In the genomic region with DNA sequence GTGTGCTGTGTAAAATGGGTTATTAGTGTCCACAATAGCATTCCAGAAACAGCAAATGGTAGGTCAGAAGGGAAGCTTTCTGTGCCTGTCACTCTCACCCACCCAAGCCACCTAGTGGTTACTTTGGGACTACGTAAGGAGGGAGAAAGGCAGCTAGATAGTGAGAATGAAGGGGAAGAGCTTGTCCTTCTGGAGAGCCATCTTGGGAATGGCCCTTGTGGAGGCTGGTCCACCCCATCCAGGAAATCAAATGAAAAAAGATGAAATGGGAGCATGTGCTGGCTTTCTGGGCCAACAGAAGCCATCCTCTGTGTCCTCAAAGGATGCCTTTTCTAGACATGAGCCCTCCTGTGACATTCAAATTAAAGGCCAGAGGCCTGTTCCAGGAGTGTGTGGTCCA, we compare ENCODE assay signal across 8 mouse cellular contexts. TPM values are rescaled to one million over a fixed set of nuclear protein-coding genes. Genes with fewer than 3 reads are reported as not detected.
DNase-seq lines count a peak whose midpoint lies in the region; ATAC-seq and TF ChIP-seq lines count a peak whose summit lies in the region.

No protein-coding gene starts in this region.

- H3K27me3 ChIP-seq in lung, embryonic 14.5 days (ENCODE audit: insufficient read depth, low read length), result no peaks in the 10 kb centered on the region
- no peaks in the 10 kb centered on the region for H3K27me3 ChIP-seq in embryonic facial prominence, embryonic 11.5 days (ENCODE audit: control insufficient read depth, insufficient read depth, low read length)
- H3K27me3 ChIP-seq in hindbrain, embryonic 11.5 days (ENCODE audit: control insufficient read depth, insufficient read depth, low read length), result no peaks in the 10 kb centered on the region
- no peaks in the 10 kb centered on the region for H3K27me3 ChIP-seq in lung, embryonic 16.5 days (ENCODE audit: control insufficient read depth, insufficient read depth, low read depth, low read length)
- no peaks in the 10 kb centered on the region for H3K27me3 ChIP-seq in stomach, embryonic 14.5 days (ENCODE audit: control insufficient read depth, insufficient read depth, low read length)

- peaks cover 12% of the 10 kb centered on the region for H3K4me1 ChIP-seq in lung, embryonic 14.5 days (ENCODE audit: insufficient read depth)
- no peaks in the 10 kb centered on the region for H3K4me1 ChIP-seq in embryonic facial prominence, embryonic 11.5 days (ENCODE audit: control insufficient read depth, insufficient read depth, low read length)
- peaks cover 4% of the 10 kb centered on the region; the same call in 1 of the 2 replicates for H3K4me1 ChIP-seq in hindbrain, embryonic 11.5 days (replicated peaks; ENCODE audit: control insufficient read depth, insufficient read depth, low read length)
- peaks cover 19% of the 10 kb centered on the region for H3K4me1 ChIP-seq in lung, embryonic 16.5 days (replicated peaks; ENCODE audit: control insufficient read depth, insufficient read depth, low read length)
- H3K4me1 ChIP-seq in stomach, embryonic 14.5 days (ENCODE audit: control insufficient read depth, insufficient read depth, low read length), result peaks cover 12% of the 10 kb centered on the region

- TF ChIP-seq CTCF in lung, embryonic 14.5 days (IDR thresholded peaks at IDR 0.05; ENCODE audit: low read depth), result peak; percentile 81

- H3K4me2 ChIP-seq in lung, embryonic 14.5 days, result peak overlapping the region; percentile 98
- H3K4me2 ChIP-seq in embryonic facial prominence, embryonic 11.5 days (ENCODE audit: low read depth, low read length), result no peak overlapping the region; the same call in 1 of the 2 replicates
- H3K4me2 ChIP-seq in hindbrain, embryonic 11.5 days (replicated peaks; ENCODE audit: low read depth, low read length), result peak overlapping the region; percentile 87; the same call in 1 of the 2 replicates
- peak overlapping the region; percentile 85 for H3K4me2 ChIP-seq in lung, embryonic 16.5 days (ENCODE audit: low read depth, low read length)
- peak overlapping the region; percentile 92 for H3K4me2 ChIP-seq in stomach, embryonic 14.5 days (replicated peaks; ENCODE audit: low read depth, low read length)

- ATAC-seq in lung, embryonic 14.5 days (ENCODE audit: insufficient read depth), result peak; percentile 40
- no peak for ATAC-seq in embryonic facial prominence, embryonic 11.5 days (replicated peaks; ENCODE audit: insufficient number of reproducible peaks, low FRiP score, low TSS enrichment, low read depth)
- peak; percentile 28; the same call in 1 of the 2 replicates for ATAC-seq in hindbrain, embryonic 11.5 days (ENCODE audit: low FRiP score)
- ATAC-seq in lung, embryonic 16.5 days (ENCODE audit: low read depth), result peak; percentile 41
- ATAC-seq in stomach, embryonic 14.5 days (ENCODE audit: insufficient number of reproducible peaks, insufficient read depth, low FRiP score, low read depth), result no peak

- WGBS in lung, embryonic 14.5 days, result 33% methylated on average over 1 of the region's 1 CpGs
- WGBS in embryonic facial prominence, embryonic 11.5 days, result 56% methylated on average over 1 of the region's 1 CpGs
- 56% methylated on average over 1 of the region's 1 CpGs for WGBS in hindbrain, embryonic 11.5 days
- 0% methylated on average over 1 of the region's 1 CpGs for WGBS in lung, embryonic 16.5 days
- WGBS in stomach, embryonic 14.5 days, result 22% methylated on average over 1 of the region's 1 CpGs

- peak; percentile 78 for DNase-seq in lung, embryonic 14.5 days
- no peak for DNase-seq in lung, postnatal 14 days
- peak; percentile 57 for DNase-seq in embryonic facial prominence, embryonic 11.5 days (ENCODE audit: low spot score)
- DNase-seq in hindbrain, embryonic 11.5 days (ENCODE audit: low spot score), result peak; percentile 59
- DNase-seq in gastrocnemius, postnatal 36 days, result no peak
- no peak for DNase-seq in ovary, postnatal 14 days (ENCODE audit: low spot score)

- peak overlapping the region; percentile 81 for H3K9ac ChIP-seq in lung, embryonic 14.5 days
- H3K9ac ChIP-seq in embryonic facial prominence, embryonic 11.5 days (replicated peaks; ENCODE audit: low read length), result peak overlapping the region; percentile 88
- peak overlapping the region; percentile 81; the same call in 1 of the 2 replicates for H3K9ac ChIP-seq in hindbrain, embryonic 11.5 days (ENCODE audit: low read depth, low read length)
- H3K9ac ChIP-seq in lung, embryonic 16.5 days (ENCODE audit: low read length), result peak overlapping the region; percentile 69
- H3K9ac ChIP-seq in stomach, embryonic 14.5 days (replicated peaks; ENCODE audit: low read depth, low read length), result no peak overlapping the region

- H3K4me3 ChIP-seq in lung, embryonic 14.5 days (ENCODE audit: low read depth, low read length), result peak overlapping the region; percentile 77
- peak overlapping the region; percentile 74 for H3K4me3 ChIP-seq in embryonic facial prominence, embryonic 11.5 days (ENCODE audit: low read depth, low read length)
- H3K4me3 ChIP-seq in hindbrain, embryonic 11.5 days (ENCODE audit: low read depth, low read length), result peak overlapping the region; percentile 85
- H3K4me3 ChIP-seq in lung, embryonic 16.5 days (ENCODE audit: low read length), result peak overlapping the region; percentile 68
- H3K4me3 ChIP-seq in stomach, embryonic 14.5 days (ENCODE audit: low read depth, low read length), result peak overlapping the region; percentile 55

- intact Hi-C loops in gastrocnemius, postnatal 36 days (cut with DNase I), result no loop called here

- peaks cover 9% of the 10 kb centered on the region for H3K36me3 ChIP-seq in lung, embryonic 14.5 days (ENCODE audit: insufficient read depth)
- no peaks in the 10 kb centered on the region; the same call in none of the 2 replicates for H3K36me3 ChIP-seq in embryonic facial prominence, embryonic 11.5 days (replicated peaks; ENCODE audit: control insufficient read depth, insufficient read depth, low read depth, low read length)
- H3K36me3 ChIP-seq in hindbrain, embryonic 11.5 days (ENCODE audit: control insufficient read depth, insufficient read depth, low read length), result no peaks in the 10 kb centered on the region; the same call in 1 of the 2 replicates
- H3K36me3 ChIP-seq in lung, embryonic 16.5 days (ENCODE audit: control insufficient read depth, insufficient read depth, low read length), result peaks cover 3% of the 10 kb centered on the region
- H3K36me3 ChIP-seq in stomach, embryonic 14.5 days (ENCODE audit: control insufficient read depth, insufficient read depth, low read length), result peaks cover 7% of the 10 kb centered on the region

- H3K27ac ChIP-seq in lung, embryonic 14.5 days (ENCODE audit: low read depth), result peak overlapping the region; percentile 99
- H3K27ac ChIP-seq in embryonic facial prominence, embryonic 11.5 days (replicated peaks; ENCODE audit: low read depth, low read length), result peak overlapping the region; percentile 76; the same call in 1 of the 2 replicates
- H3K27ac ChIP-seq in hindbrain, embryonic 11.5 days (ENCODE audit: low read depth, low read length), result peak overlapping the region; percentile 91; the same call in 1 of the 2 replicates
- H3K27ac ChIP-seq in lung, embryonic 16.5 days (ENCODE audit: low read length), result peak overlapping the region; percentile 97
- peak overlapping the region; percentile 97 for H3K27ac ChIP-seq in stomach, embryonic 14.5 days (ENCODE audit: low read length)

- no peaks in the 10 kb centered on the region for H3K9me3 ChIP-seq in lung, embryonic 14.5 days (ENCODE audit: low read depth, low read length)
- H3K9me3 ChIP-seq in embryonic facial prominence, embryonic 11.5 days (replicated peaks; ENCODE audit: control insufficient read depth, low read length), result no peaks in the 10 kb centered on the region
- H3K9me3 ChIP-seq in hindbrain, embryonic 11.5 days (ENCODE audit: control insufficient read depth, low read length), result no peaks in the 10 kb centered on the region
- no peaks in the 10 kb centered on the region for H3K9me3 ChIP-seq in lung, embryonic 16.5 days (ENCODE audit: control insufficient read depth, low read length)
- H3K9me3 ChIP-seq in stomach, embryonic 14.5 days (ENCODE audit: control insufficient read depth, low read depth, low read length), result no peaks in the 10 kb centered on the region

RNA-seq across cellular contexts. Expression of a gene that starts 0.5 kb away (rescaled TPM):
- 329 and 337 TPM in 2 replicates for polyA plus RNA-seq in lung, embryonic 14.5 days (2014; fragmentation: Nextera tagmentation; extraction: Ambion mirVana)
- 382 and 410 TPM in 2 replicates for polyA plus RNA-seq in embryonic facial prominence, embryonic 11.5 days (2014; fragmentation: Nextera tagmentation; extraction: Ambion mirVana)
- 287 and 321 TPM in 2 replicates for polyA plus RNA-seq in hindbrain, embryonic 11.5 days (2014; fragmentation: Nextera tagmentation; extraction: Ambion mirVana)
- 344 and 348 TPM in 2 replicates for polyA plus RNA-seq in lung, embryonic 16.5 days (2015; fragmentation: Nextera tagmentation; extraction: Ambion mirVana)
- 324 and 346 TPM in 2 replicates for polyA plus RNA-seq in stomach, embryonic 14.5 days (2014; fragmentation: Nextera tagmentation; extraction: Ambion mirVana)
- total RNA-seq in gastrocnemius, postnatal 36 days (2021), result 10 to 100 TPM; 33.3 to 40.1 TPM

RNA-seq across cellular contexts. Expression of a gene that starts 0.6 kb away (rescaled TPM):
- polyA plus RNA-seq in lung, embryonic 14.5 days (2014; fragmentation: Nextera tagmentation; extraction: Ambion mirVana), result 3.0 and 3.5 TPM in 2 replicates
- polyA plus RNA-seq in embryonic facial prominence, embryonic 11.5 days (2014; fragmentation: Nextera tagmentation; extraction: Ambion mirVana), result 1.6 TPM in 1 of 2 replicates, not detected in the other
- 2.2 TPM in 1 of 2 replicates, not detected in the other for polyA plus RNA-seq in hindbrain, embryonic 11.5 days (2014; fragmentation: Nextera tagmentation; extraction: Ambion mirVana)
- polyA plus RNA-seq in lung, embryonic 16.5 days (2015; fragmentation: Nextera tagmentation; extraction: Ambion mirVana), result 2.0 and 2.4 TPM in 2 replicates
- 6.5 TPM in 1 of 2 replicates, not detected in the other for polyA plus RNA-seq in stomach, embryonic 14.5 days (2014; fragmentation: Nextera tagmentation; extraction: Ambion mirVana)
- 1 to 10 TPM; 7.5 to 8.6 TPM for total RNA-seq in gastrocnemius, postnatal 36 days (2021)

RNA-seq across cellular contexts. Expression of a gene that starts 16.7 kb away (rescaled TPM):
- 47.9 and 50.9 TPM in 2 replicates for polyA plus RNA-seq in lung, embryonic 14.5 days (2014; fragmentation: Nextera tagmentation; extraction: Ambion mirVana)
- 41.2 and 44.1 TPM in 2 replicates for polyA plus RNA-seq in embryonic facial prominence, embryonic 11.5 days (2014; fragmentation: Nextera tagmentation; extraction: Ambion mirVana)
- polyA plus RNA-seq in hindbrain, embryonic 11.5 days (2014; fragmentation: Nextera tagmentation; extraction: Ambion mirVana), result 40.5 and 50.0 TPM in 2 replicates
- polyA plus RNA-seq in lung, embryonic 16.5 days (2015; fragmentation: Nextera tagmentation; extraction: Ambion mirVana), result 66.6 and 69.5 TPM in 2 replicates
- polyA plus RNA-seq in stomach, embryonic 14.5 days (2014; fragmentation: Nextera tagmentation; extraction: Ambion mirVana), result 41.5 and 44.3 TPM in 2 replicates
- 10 to 100 TPM; 80.7 to 86.5 TPM for total RNA-seq in gastrocnemius, postnatal 36 days (2021)

RNA-seq across cellular contexts. Expression of a gene that starts 23.8 kb away (rescaled TPM):
- polyA plus RNA-seq in lung, embryonic 14.5 days (2014; fragmentation: Nextera tagmentation; extraction: Ambion mirVana), result 109 and 112 TPM in 2 replicates
- polyA plus RNA-seq in embryonic facial prominence, embryonic 11.5 days (2014; fragmentation: Nextera tagmentation; extraction: Ambion mirVana), result 89.2 and 95.6 TPM in 2 replicates
- polyA plus RNA-seq in hindbrain, embryonic 11.5 days (2014; fragmentation: Nextera tagmentation; extraction: Ambion mirVana), result 73.1 and 79.3 TPM in 2 replicates
- 127 and 138 TPM in 2 replicates for polyA plus RNA-seq in lung, embryonic 16.5 days (2015; fragmentation: Nextera tagmentation; extraction: Ambion mirVana)
- polyA plus RNA-seq in stomach, embryonic 14.5 days (2014; fragmentation: Nextera tagmentation; extraction: Ambion mirVana), result 198 and 200 TPM in 2 replicates
- 10 to 100 TPM; 26.6 to 30.1 TPM for total RNA-seq in gastrocnemius, postnatal 36 days (2021)

Comparison
In these comparisons a context has a peak if more than half of its experiments do, and no peak if none do; other contexts are left out.
1. DNase-seq: peak in lung, embryonic 14.5 days (single experiment), embryonic facial prominence, embryonic 11.5 days (single experiment) and hindbrain, embryonic 11.5 days (single experiment); none in lung, postnatal 14 days (single experiment), gastrocnemius, postnatal 36 days (0 of 2) and ovary, postnatal 14 days (single experiment).
2. ATAC-seq: peak in lung, embryonic 14.5 days (single experiment), hindbrain, embryonic 11.5 days (single experiment) and lung, embryonic 16.5 days (single experiment); none in embryonic facial prominence, embryonic 11.5 days (single experiment) and stomach, embryonic 14.5 days (single experiment).
3. Peak in every context shown above with its lines, with median percentiles within 50 percentile points of each other: H3K27ac ChIP-seq and H3K4me3 ChIP-seq.